Mouse (Mus musculus): ENCODE results near the gene Vps11. TPM values are rescaled to one million over a fixed set of nuclear protein-coding genes. Genes with fewer than 3 reads are reported as not detected.
"Not testable (repeated sequence)": the region's sequence is repeated elsewhere in the genome, so short reads cannot be mapped to it uniquely, and the experiment has no call there.

The Vps11 gene
- total and polyA plus RNA-seq, 3 experiments: 13.9 to 15.5 (median 15.3) TPM

DNA sequence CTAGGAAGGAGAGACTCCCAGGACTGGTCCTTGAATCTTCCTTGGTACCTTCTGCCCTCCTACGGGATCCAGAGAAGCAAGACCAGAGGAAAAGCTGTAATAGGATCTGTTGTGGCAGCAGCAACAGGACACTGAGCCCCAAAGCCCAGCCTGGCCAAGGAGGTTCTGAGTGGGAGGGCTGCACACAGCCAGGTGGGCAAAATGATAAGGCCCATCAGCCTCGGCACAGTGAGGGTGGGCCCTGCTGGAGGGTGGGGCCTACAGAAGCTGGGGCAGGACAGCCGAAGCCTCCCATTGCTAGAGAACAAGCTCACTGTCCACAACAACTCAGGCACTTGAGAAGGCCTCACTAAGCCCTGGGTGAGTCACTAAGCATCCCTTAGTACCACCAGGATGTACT lies 19.3 kb downstream of the Vps11 start:
- Histone ChIP-seq H3K4me1 (ENCODE audit: control insufficient read depth, insufficient read depth, low read length) (peaks cover 3% of the 10 kb centered on the region), H3K9ac (ENCODE audit: low read depth, low read length) (no peak overlapping the region), H3K27me3 (ENCODE audit: control insufficient read depth, insufficient read depth, low read length) (no peaks in the 10 kb centered on the region), H3K27ac (0 out of 2 replicates have a peak overlapping the region, but pooled peaks have one; percentile 100), H3K79me2 (replicated peaks; ENCODE audit: control insufficient read depth, insufficient read depth, low read length) (peaks cover 2% of the 10 kb centered on the region; the same call in 1 of the 2 replicates), H3K36me3 (ENCODE audit: control insufficient read depth, insufficient read depth, low read length) (no peaks in the 10 kb centered on the region), H3K4me3 (no peak overlapping the region)
- WGBS: 45% methylated on average over 3 of the region's 3 CpGs
- TF ChIP-seq CTCF (IDR thresholded peaks at IDR 0.05) (no peak), EP300 (IDR thresholded peaks at IDR 0.05; ENCODE audit: insufficient read depth, low read depth, low read length) (no peak), POLR2A (IDR thresholded peaks at IDR 0.05; ENCODE audit: insufficient read depth, low read depth, low read length) (no peak)
- DNase-seq: no peak
- intact Hi-C loops (cut with DNase I): loop anchor here (5.0 kb wide), 2 partner anchors 35 to 95 kb away; partner anchors contain the start of gene Hinfp

DNA sequence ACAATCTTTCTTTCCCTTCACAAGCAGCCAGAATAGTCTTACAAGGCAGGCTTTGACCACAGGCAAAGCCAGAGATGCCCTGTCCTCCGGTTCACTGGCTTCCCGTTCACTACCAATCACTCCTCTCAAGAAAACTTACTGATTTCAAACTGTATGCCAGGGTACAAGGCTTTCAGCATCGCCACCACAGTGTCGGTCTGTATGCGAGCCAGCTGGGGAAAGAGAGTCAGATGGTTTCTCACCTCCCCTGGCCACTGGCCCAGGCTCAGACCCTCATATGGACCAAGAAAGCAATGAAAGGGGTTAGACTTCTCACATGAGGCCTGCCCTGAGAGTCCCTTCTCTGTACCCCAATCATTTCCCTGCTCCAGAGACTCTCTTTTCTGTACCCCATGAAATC lies 20.0 kb downstream of the Vps11 start:
- H3K4me3 ChIP-seq: no peak overlapping the region
- H3K4me1 ChIP-seq (ENCODE audit: control insufficient read depth, insufficient read depth, low read length): peaks cover 3% of the 10 kb centered on the region
- H3K9ac ChIP-seq (ENCODE audit: low read depth, low read length): no peak overlapping the region
- WGBS: 90% methylated on average over 5 of the region's 5 CpGs
- no peak overlapping the region for H3K27ac ChIP-seq
- peaks cover 2% of the 10 kb centered on the region; the same call in 1 of the 2 replicates for H3K79me2 ChIP-seq (replicated peaks; ENCODE audit: control insufficient read depth, insufficient read depth, low read length)
- intact Hi-C loops (cut with DNase I): loop anchor here (5.0 kb wide), 2 partner anchors 34 to 94 kb away; partner anchors contain the start of gene Hinfp
- no peaks in the 10 kb centered on the region for H3K36me3 ChIP-seq (ENCODE audit: control insufficient read depth, insufficient read depth, low read length)
- TF ChIP-seq CTCF (IDR thresholded peaks at IDR 0.05) (no peak), EP300 (IDR thresholded peaks at IDR 0.05; ENCODE audit: insufficient read depth, low read depth, low read length) (no peak), POLR2A (IDR thresholded peaks at IDR 0.05; ENCODE audit: insufficient read depth, low read depth, low read length) (no peak)
- no peaks in the 10 kb centered on the region for H3K27me3 ChIP-seq (ENCODE audit: control insufficient read depth, insufficient read depth, low read length)
- no peak for DNase-seq

DNA sequence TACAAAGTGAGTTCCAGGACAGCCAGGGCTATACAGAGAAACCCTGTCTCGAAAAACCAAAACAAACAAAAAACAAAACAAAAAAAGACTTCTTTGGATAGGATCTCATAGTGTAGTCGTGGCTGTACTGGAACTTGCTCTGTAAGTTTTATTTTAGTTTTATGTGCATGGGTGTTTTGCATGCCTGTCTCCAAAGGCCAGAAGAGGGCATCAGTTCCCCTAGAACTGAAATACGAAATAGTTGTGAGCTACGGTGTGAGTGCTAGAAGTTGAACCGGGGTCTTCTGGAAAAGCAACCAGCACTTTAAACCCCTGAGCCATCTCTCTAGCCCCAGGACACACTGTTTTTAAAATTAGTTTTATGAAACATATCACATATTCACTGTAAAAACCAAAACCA lies 22.9 kb downstream of the Vps11 start:
- Histone ChIP-seq H3K4me3 (no peak overlapping the region), H3K79me2 (replicated peaks; ENCODE audit: control insufficient read depth, insufficient read depth, low read length) (peaks cover 2% of the 10 kb centered on the region; the same call in 1 of the 2 replicates), H3K9ac (ENCODE audit: low read depth, low read length) (no peak overlapping the region), H3K27ac (no peak overlapping the region), H3K36me3 (ENCODE audit: control insufficient read depth, insufficient read depth, low read length) (no peaks in the 10 kb centered on the region; the same call in 1 of the 2 replicates), H3K27me3 (ENCODE audit: control insufficient read depth, insufficient read depth, low read length) (no peaks in the 10 kb centered on the region), H3K4me1 (ENCODE audit: control insufficient read depth, insufficient read depth, low read length) (peaks cover 4% of the 10 kb centered on the region)
- TF ChIP-seq POLR2A (IDR thresholded peaks at IDR 0.05; ENCODE audit: insufficient read depth, low read depth, low read length): no peak
- TF ChIP-seq CTCF (IDR thresholded peaks at IDR 0.05): peak; percentile 25; the same call in 1 of the 2 replicates
- WGBS: 85% methylated on average over 5 of the region's 5 CpGs
- intact Hi-C loops (cut with DNase I): no loop called here
- DNase-seq: no peak

DNA sequence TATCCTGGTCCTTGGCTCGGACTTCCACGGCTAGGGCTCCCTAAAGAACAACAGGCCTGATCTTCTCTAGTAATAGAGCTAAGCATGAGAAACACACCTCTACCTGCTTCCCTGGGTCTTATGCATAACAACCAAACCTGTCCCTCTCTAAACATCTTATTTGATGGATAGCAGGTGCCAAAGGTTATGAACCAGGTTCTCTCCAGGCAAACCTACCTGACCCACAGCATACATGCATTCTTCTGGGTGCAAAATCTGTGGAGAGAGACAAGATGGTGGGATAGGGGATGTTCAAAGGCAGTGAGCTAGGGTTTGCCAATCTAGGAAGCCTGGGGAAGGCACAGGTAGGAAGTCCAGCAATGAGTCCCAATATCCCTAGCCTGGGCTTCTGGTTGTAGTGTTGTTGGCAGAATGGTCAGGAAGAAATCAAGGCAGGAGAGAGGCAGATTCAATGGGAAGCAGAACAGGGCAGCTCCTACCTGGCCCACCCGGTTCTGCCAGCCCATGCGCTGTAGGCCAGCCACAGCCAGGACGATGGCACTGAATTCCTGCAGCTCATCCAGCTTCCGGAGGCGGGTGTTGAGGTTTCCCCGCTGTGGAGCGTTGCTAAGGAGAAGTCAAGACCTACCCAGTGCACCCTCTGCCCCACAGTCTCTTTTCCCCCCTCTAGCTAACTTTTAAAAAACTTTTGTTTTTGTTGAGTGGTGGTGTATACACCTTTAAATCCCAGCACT lies 23.9 kb downstream of the Vps11 start:
- no peak overlapping the region for H3K4me3 ChIP-seq
- 61% methylated on average over 9 of the region's 9 CpGs for WGBS
- H3K79me2 ChIP-seq (replicated peaks; ENCODE audit: control insufficient read depth, insufficient read depth, low read length): peaks cover 2% of the 10 kb centered on the region; the same call in 1 of the 2 replicates
- TF ChIP-seq CTCF (IDR thresholded peaks at IDR 0.05): no peak
- DNase-seq: no peak
- no peak overlapping the region for H3K9ac ChIP-seq (ENCODE audit: low read depth, low read length)
- H3K4me1 ChIP-seq (ENCODE audit: control insufficient read depth, insufficient read depth, low read length): peaks cover 1% of the 10 kb centered on the region
- no peak overlapping the region for H3K27ac ChIP-seq
- intact Hi-C loops (cut with DNase I): no loop called here
- no peaks in the 10 kb centered on the region; the same call in 1 of the 2 replicates for H3K36me3 ChIP-seq (ENCODE audit: control insufficient read depth, insufficient read depth, low read length)
- no peaks in the 10 kb centered on the region for H3K27me3 ChIP-seq (ENCODE audit: control insufficient read depth, insufficient read depth, low read length)

DNA sequence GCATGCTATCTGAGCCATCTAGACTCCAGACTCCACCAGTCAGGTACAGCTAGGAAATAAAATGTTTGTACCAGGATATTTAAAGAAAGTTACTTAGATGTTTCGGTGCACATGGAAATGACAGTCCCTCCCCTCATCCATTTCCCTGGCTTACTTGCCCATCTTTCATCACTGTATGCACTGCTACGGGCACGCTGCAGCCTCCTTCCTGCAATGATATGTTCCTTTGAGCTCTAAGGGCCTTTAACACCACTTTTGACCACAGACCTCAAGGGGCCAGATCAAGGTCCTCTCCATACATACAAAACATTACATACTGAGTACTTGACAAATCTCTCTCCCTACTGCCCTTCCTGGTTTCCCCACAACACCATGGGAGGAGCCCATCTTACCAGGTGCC lies 24.5 kb downstream of the Vps11 start:
- Histone ChIP-seq H3K79me2 (replicated peaks; ENCODE audit: control insufficient read depth, insufficient read depth, low read length) (peaks cover 2% of the 10 kb centered on the region; the same call in 1 of the 2 replicates), H3K27ac (no peak overlapping the region), H3K36me3 (ENCODE audit: control insufficient read depth, insufficient read depth, low read length) (no peaks in the 10 kb centered on the region; the same call in 1 of the 2 replicates), H3K4me1 (ENCODE audit: control insufficient read depth, insufficient read depth, low read length) (peaks cover 1% of the 10 kb centered on the region), H3K27me3 (ENCODE audit: control insufficient read depth, insufficient read depth, low read length) (no peaks in the 10 kb centered on the region), H3K9ac (ENCODE audit: low read depth, low read length) (no peak overlapping the region), H3K4me3 (no peak overlapping the region)
- 75% methylated on average over 3 of the region's 3 CpGs for WGBS
- intact Hi-C loops (cut with DNase I): no loop called here
- no peak for DNase-seq
- no peak for TF ChIP-seq EP300 (IDR thresholded peaks at IDR 0.05; ENCODE audit: insufficient read depth, low read depth, low read length)
- no peak for TF ChIP-seq CTCF (IDR thresholded peaks at IDR 0.05)
- TF ChIP-seq POLR2A (IDR thresholded peaks at IDR 0.05; ENCODE audit: insufficient read depth, low read depth, low read length): no peak

DNA sequence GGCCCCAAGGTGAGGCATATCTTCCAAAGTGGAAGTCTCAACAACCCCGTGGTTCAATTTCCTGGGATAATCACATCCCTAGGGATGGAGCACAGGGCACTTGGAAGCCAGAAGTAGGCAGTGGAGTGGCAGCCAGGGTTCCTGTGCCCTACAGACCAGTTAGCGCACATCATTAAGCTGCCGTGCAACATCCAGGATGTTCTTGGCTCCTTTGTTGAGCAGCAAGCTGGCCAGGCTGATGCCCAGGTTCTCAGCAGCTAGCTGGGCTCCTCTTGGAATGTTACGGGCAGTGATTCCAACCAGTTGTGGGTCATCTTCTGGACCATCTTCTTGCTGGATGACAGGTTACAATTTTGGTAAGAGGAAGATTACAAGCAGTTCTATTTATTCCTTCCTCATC lies 25.0 kb downstream of the Vps11 start:
- H3K27me3 ChIP-seq (ENCODE audit: control insufficient read depth, insufficient read depth, low read length); H3K79me2 ChIP-seq (replicated peaks; ENCODE audit: control insufficient read depth, insufficient read depth, low read length); H3K27ac ChIP-seq; intact Hi-C loops (cut with DNase I); H3K9ac ChIP-seq (ENCODE audit: low read depth, low read length); H3K4me1 ChIP-seq (ENCODE audit: control insufficient read depth, insufficient read depth, low read length); H3K36me3 ChIP-seq (ENCODE audit: control insufficient read depth, insufficient read depth, low read length); DNase-seq; H3K4me3 ChIP-seq: not testable (repeated sequence)
- 43% methylated on average over 4 of the region's 4 CpGs for WGBS

Measured in heart, adult 2 months (tissue).